Mouse (Mus musculus) naive thymus-derived CD4-positive, alpha-beta T cell, adult 2 months (primary cell): ENCODE data around the gene Sap25.

Source experiments
- DNase-seq: peaks from one replicate; pipeline ENCODE4 v3.0.0-alpha.2; 2011; ENCODE audit warnings: low read depth

The Sap25 gene

DNA sequence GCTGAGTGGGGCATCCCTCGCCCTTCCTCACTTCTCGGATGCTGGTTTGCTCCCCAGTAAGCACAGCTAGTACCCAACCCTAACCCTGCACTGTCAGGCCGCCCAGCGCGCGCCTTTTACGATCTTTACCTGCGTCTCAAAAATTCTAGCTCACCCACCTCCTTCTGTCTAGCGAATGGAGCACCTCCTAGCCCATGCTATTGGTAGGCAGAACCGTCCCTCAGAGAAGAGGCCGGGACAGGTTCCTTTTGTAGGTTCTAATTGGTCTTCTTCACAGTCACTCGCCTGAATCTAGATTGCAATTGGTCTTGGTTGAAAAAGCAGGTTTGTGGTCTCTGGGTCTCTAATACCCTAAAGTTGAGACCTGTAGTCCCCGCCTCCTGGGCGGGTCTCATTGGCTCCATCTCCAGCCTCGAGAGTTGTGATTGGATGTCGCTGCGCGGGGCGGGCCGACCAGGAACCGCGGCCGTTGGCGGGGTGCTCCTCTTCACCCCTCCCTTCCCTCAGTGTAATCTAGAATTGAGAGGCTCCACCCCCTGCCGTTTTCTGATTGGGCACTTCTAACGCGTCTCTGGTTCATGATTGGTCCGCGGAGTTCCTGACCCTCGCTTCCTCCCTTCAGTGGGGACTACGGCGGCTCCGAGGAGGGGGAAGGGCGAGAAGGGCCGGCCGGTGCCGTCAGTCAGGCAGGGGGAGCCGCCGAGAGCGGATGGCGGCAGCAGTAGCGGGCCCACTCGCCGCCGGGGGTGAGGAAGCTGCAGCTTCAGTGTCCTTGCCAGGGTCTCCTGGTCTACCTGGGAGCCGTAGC is 12.4 kb upstream of the Sap25 start, which contains the start of the genes Fbxo24, Lrch4 and Gm20605:
TSS of gene Fbxo24 (minus strand) at position 505 of the 808 bp plus-strand sequence.
TSS of gene Lrch4 (plus strand) at position 624 of the 808 bp plus-strand sequence.
TSS of gene Gm20605 (plus strand) at position 678 of the 808 bp plus-strand sequence.
- peak; percentile 100 for DNase-seq

GRCm38 (mm10) chr5:137629306-137629721 is 11.8 kb upstream of the Sap25 start:
- DNase-seq: no peak

DNA sequence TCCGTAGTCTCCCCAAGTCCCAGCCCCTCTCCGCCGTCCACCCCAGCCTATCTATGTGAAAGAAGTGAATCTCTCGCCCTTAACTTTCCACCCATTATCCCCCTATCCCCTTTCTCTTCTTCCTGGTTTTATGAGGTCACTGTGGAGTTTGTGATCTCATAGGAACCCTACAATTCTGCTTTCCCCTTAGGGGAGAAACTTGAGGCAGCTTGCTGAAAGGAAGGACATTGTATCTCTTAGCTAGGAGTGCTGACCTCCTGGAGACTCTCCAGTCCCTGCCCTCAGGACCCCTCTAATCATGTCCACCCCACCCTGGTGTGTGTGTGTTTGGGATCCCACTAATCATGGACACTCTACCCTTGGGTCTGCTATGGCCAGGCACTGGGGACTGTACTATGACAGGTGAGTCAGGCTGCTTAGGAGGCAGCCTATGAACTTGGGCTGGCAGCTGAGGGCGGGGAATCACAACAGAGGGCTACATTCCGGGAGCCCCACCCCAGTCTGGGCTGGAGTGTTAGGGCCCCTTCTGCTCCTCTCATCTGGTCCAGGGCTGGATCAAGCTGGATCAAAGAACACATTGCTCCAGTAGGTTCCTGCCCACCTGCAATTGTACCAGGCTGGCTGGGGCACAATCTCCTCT is 11.1 kb upstream of the Sap25 start:
- DNase-seq: peak; percentile 49

- no peak for DNase-seq
Measured at GRCm38 (mm10) chr5:137630602-137631001, 10.5 kb upstream of the Sap25 start.

- DNase-seq: peak; percentile 84
Measured at GRCm38 (mm10) chr5:137631171-137631570, 10.0 kb upstream of the Sap25 start.

DNA sequence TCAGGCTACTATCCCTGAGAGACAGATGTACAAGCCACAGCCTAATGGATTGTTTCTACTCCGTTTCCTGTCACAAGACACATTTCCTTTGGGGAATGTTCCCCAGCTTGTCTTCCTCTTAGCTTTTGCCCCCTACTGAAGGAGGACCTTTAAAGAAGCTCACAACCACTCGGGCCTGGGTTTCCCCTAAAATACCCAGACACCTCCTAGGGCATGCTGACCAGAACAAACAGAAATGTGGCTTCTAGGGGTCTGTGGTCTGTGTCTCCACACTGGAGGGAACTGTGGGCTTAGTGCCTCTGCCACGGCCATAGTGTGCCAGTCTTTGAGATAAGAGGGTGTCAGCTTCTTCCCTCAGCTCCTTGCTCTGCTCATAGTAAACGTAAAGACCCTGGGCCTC is 9.5 kb upstream of the Sap25 start:
- DNase-seq: no peak

GRCm38 (mm10) chr5:137633397-137634084 is 7.6 kb upstream of the Sap25 start:
- no peak for DNase-seq

- no peak for DNase-seq
Measured at GRCm38 (mm10) chr5:137639472-137639871, 1.7 kb upstream of the Sap25 start.

DNA sequence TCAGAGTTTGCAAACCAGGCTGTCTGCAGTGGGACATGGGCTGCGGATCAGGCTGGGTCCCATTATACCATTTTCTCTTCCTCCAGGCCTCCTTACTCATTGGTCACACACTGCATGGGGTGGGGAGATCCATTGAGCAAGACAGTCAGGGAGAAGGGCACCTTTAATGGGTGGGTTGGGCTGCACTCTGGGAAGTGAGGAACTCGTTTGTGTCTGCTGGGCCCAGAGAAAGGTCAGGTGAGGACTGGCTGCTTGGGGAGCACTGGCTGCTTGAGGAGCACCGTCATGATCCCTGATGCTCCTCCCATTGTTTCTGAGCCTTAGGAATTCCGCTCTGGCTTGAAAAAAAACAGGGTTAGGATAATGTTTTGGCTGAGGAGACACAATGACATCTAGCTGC is 1.8 kb downstream of the Sap25 start:
- no peak for DNase-seq

DNA sequence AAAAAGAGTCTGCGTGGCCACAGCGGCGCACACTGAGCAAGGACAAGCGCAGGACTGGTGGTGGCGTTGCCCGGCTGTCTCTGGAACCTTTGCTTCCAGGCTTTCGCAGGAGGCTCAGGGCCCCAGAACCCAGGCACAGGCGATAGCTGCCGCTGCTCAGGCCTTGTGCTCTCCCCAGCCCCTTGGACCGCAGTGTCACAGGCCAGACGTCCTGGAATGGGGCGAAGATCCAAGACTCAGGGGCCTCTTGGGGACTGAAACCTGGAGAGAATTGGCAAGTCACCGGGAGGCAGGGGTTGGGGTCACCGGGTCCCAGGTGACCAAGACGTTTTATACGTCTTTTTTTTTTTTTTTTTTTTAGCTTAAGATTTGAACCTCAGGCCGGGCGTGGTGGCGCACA is 3.4 kb downstream of the Sap25 start:
- DNase-seq: peak; percentile 9

- DNase-seq: peak; percentile 61
Measured at GRCm38 (mm10) chr5:137645091-137645651, 4.0 kb downstream of the Sap25 start.

- no peak for DNase-seq
Measured at GRCm38 (mm10) chr5:137645652-137646091, 4.5 kb downstream of the Sap25 start, which contains the start of gene Irs3. TSS of gene Irs3 (minus strand) at chr5:137645714.

DNA sequence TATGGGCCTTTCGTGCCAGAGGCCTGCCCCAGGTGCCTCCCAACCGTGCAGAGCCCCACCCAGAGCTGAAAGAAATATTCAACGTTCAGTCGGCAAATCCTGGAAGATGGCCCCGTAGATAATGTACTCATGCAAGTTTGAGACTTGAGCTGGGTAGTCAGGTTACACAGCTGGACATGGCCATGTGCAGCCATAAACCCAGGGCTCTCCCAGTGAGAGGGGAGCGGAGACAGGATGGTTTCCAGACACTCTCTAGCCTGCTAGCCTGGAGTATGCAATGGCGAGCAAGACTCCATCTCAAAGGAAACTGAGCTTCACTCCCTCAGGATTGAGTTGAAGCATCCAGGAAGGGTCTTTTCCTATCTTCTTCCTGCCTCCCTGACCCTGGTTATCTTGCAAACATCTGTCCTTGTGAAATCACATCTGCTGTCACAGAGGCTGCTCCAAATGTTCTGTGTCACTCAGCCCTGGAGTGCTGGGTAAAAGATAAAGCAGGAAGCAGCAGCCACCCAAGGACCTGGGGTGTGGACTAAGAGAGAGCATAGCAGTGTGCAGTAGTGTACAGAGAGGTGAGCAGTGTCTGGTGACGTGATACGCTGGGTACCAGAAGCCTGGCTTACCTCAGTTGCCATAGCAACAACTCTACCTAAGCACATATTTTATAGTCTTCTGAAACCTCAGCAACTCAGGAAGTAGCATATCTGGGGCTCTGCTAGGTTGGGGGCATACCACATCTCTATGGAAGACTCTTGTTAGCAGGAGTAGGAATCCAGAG is 6.9 kb downstream of the Sap25 start:
- DNase-seq: peak; percentile 56

DNA sequence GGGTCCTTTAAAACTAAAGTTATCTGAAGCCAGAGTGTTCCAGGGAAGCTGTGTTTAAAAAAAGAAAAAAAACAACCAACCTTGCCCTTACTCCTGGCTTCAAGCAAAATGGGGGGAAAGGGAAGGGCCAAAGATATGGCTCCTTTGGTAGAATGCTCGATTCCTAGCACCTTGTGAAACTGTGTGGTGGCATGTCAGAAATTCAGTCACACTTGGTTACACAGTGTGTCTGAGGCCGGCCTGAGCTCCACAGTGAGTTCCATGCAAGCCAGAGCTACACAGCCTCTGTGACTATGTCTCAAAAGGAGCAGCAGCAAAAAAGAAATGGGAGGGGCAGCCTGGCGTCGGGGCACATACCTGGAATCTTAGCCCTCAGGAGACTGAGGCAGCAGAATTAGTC is 8.1 kb downstream of the Sap25 start:
- DNase-seq: no peak

GRCm38 (mm10) chr5:137649669-137650571 is 8.8 kb downstream of the Sap25 start:
- DNase-seq: no peak

DNA sequence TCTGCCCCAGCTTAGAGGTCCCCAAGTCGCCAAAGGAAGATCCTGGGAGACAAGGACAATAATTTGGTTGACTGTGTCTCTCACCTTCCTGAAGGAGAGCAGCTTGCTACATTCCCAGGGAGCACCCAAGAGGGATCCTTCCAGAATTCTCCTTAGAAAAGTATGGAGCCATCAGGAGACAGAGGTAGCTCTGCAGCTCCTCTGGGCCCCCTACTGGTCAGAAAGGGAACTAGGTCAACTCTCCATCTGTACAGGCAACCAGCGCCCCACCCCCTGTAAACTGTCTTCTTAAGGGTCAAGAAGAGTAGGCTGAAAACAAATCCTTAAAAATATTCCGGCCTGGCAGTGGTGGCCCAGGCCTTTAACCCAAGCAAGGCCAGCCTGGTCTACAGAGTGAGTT is 11.3 kb downstream of the Sap25 start:
- DNase-seq: peak; percentile 76

DNA sequence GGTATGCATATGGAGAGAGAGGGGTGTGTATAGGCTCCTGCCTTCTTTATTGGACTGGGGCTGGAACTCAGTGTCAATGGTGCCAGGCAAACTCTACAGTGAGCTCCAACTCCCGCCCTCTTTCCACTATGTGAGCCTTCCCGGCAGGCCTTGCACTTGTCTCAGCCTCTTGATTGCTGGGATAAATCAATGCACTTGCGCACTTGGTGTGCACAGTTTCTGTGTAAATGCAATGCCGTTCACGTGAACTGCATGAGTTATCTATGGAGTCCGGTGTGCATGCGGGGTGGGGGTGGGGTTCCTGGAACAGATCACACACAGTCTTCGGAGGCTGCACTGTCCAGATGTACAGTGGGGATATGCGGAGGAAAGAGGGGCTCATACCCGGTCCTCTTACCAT is 12.2 kb downstream of the Sap25 start:
- no peak for DNase-seq

GRCm38 (mm10) chr5:137654746-137655145 is 13.6 kb downstream of the Sap25 start:
- DNase-seq: peak; percentile 70

DNA sequence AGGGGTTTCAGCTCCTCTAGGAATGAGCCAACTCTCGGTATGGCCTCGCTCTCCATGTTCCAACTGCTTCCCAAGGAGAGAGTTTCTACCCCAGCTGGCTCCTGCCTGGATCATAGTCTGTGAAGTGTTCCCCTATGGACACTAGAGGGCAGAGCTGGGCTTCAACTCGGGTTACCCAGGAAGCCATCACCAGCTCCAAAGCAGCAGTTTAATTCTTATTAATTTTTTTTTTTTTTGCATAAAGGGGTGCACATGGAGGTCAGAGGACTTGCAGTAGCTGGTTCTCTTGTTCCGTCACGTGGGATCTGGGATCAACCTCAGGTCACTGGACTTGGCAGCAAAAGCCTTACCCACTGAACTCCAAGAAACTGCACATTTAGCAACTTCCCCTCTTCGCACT is 15.8 kb downstream of the Sap25 start:
- DNase-seq: peak; percentile 79

DNA sequence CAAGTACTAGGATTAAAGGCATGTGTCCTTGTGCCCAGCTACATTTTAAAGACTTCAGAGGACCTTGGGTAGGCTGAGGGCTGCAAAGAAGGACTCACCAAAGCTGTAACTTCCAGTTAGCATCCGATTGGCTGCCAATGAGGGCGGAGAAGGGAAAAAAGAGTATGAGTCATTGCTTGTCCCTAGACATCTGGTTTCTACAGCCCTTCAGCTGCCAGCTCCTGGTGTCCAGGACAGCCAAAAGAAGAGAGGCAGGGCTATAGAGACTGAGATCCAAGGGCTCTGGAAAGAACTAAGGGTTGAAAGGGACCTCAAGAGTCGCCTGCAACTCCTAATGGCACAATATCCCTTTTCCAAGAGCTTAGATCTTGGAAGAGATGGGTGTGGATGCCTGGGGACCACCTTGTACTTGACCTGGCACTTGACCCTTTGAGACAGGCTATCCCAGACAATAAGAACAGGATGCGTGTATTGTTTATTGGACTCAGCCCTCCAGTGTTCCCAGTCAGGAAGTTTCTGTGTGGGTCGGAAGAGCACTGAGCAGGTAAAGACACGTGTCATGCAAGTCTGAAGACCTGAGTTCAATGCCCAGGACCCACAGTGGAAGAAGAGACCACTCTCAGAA is 19.0 kb downstream of the Sap25 start:
- DNase-seq: no peak
